In genomic region chr5:75151146-75151900, GRCm38 (mm10) we compare ENCODE assay signal across 8 mouse cellular contexts. TPM values are rescaled to one million over a fixed set of nuclear protein-coding genes. Genes with fewer than 3 reads are reported as not detected.
A peak's percentile ranks its signal among the peaks of the same experiment; 100 is the strongest.
DNase-seq lines count a peak whose midpoint lies in the region; ATAC-seq and TF ChIP-seq lines count a peak whose summit lies in the region.

No protein-coding gene starts in this region.

- H3K4me1 ChIP-seq in hindbrain, postnatal 0 days (ENCODE audit: insufficient read depth, low read length) = peaks cover 2% of the 10 kb centered on the region
- 0 out of 2 replicates have a peak, but pooled peaks cover 17% of the 10 kb centered on the region for H3K4me1 ChIP-seq in liver, embryonic 12.5 days
- peaks cover 61% of the 10 kb centered on the region for H3K4me1 ChIP-seq in neural tube, embryonic 15.5 days

- DNase-seq in spleen, postnatal 4 days (ENCODE audit: low spot score in 2 of 2) = peak; percentile 38 to 67
- no peak for DNase-seq in spleen, postnatal 14 days (ENCODE audit: low spot score in 2 of 2)
- peak; percentile 58 to 59 for DNase-seq in cerebellum, postnatal 4 days (ENCODE audit: low spot score in 2 of 2)
- peak; percentile 70 for DNase-seq in gastrocnemius, postnatal 25 days
- DNase-seq in hindbrain, postnatal 0 days (ENCODE audit: low spot score) = peak; percentile 78

- H3K4me2 ChIP-seq in hindbrain, postnatal 0 days (ENCODE audit: low read depth, low read length) = peak overlapping the region; percentile 37
- peak overlapping the region; percentile 29 for H3K4me2 ChIP-seq in liver, embryonic 12.5 days
- peak overlapping the region; percentile 32 for H3K4me2 ChIP-seq in neural tube, embryonic 15.5 days

- WGBS in hindbrain, postnatal 0 days = under 1% methylated on average over 35 of the region's 35 CpGs
- 1% methylated on average over 34 of the region's 35 CpGs for WGBS in liver, embryonic 12.5 days (ENCODE audit: insufficient replicate concordance)
- under 1% methylated on average over 35 of the region's 35 CpGs for WGBS in neural tube, embryonic 15.5 days

- peak overlapping the region; percentile 20; the same call in 1 of the 2 replicates for H3K27ac ChIP-seq in hindbrain, postnatal 0 days
- no peak overlapping the region for H3K27ac ChIP-seq in liver, embryonic 12.5 days
- peak overlapping the region; percentile 45; the same call in 1 of the 2 replicates for H3K27ac ChIP-seq in neural tube, embryonic 15.5 days (replicated peaks)

- no peaks in the 10 kb centered on the region for H3K36me3 ChIP-seq in hindbrain, postnatal 0 days (ENCODE audit: insufficient read depth, low read length)
- no peaks in the 10 kb centered on the region for H3K36me3 ChIP-seq in liver, embryonic 12.5 days
- H3K36me3 ChIP-seq in neural tube, embryonic 15.5 days = no peaks in the 10 kb centered on the region

- H3K27me3 ChIP-seq in hindbrain, postnatal 0 days (ENCODE audit: insufficient read depth, low read length) = peaks cover 58% of the 10 kb centered on the region
- H3K27me3 ChIP-seq in liver, embryonic 12.5 days (replicated peaks) = peaks cover 98% of the 10 kb centered on the region
- peaks cover 84% of the 10 kb centered on the region for H3K27me3 ChIP-seq in neural tube, embryonic 15.5 days (replicated peaks)

- H3K9ac ChIP-seq in hindbrain, postnatal 0 days (replicated peaks; ENCODE audit: low read length) = no peak overlapping the region
- no peak overlapping the region for H3K9ac ChIP-seq in liver, embryonic 12.5 days
- 0 out of 2 replicates have a peak overlapping the region, but pooled peaks have one; percentile 10 for H3K9ac ChIP-seq in neural tube, embryonic 15.5 days (replicated peaks)

- ATAC-seq in hindbrain, postnatal 0 days = peak; percentile 19; the same call in 1 of the 2 replicates
- ATAC-seq in liver, embryonic 12.5 days = no peak
- no peak for ATAC-seq in neural tube, embryonic 15.5 days (ENCODE audit: low FRiP score)
- no peak for ATAC-seq in megakaryocyte-erythroid progenitor cell, adult 5-6 weeks (replicated peaks; ENCODE audit: low FRiP score, low TSS enrichment, poor library complexity, severe bottlenecking)

- peak overlapping the region; percentile 18 for H3K4me3 ChIP-seq in hindbrain, postnatal 0 days (ENCODE audit: low read length)
- peak overlapping the region; percentile 32 for H3K4me3 ChIP-seq in liver, embryonic 12.5 days
- peak overlapping the region; percentile 24 for H3K4me3 ChIP-seq in neural tube, embryonic 15.5 days (replicated peaks)

- peak; percentile 73 for TF ChIP-seq CTCF in hindbrain, postnatal 0 days (IDR thresholded peaks at IDR 0.05; ENCODE audit: low read depth)

- no peaks in the 10 kb centered on the region for H3K9me3 ChIP-seq in hindbrain, postnatal 0 days (ENCODE audit: low read length)
- H3K9me3 ChIP-seq in liver, embryonic 12.5 days (replicated peaks) = no peaks in the 10 kb centered on the region
- H3K9me3 ChIP-seq in neural tube, embryonic 15.5 days (replicated peaks) = no peaks in the 10 kb centered on the region

RNA-seq across cellular contexts. Expression of gene Pdgfra, which starts 0.8 kb away (rescaled TPM):
- 10 to 100 TPM; 16.1 to 18.0 TPM for total RNA-seq in gastrocnemius, postnatal 25 days (2021)
- total RNA-seq in hindbrain, postnatal 0 days (2014; rRNA removed) = 60.2 and 63.0 TPM in 2 replicates
- 21.9 and 25.7 TPM in 2 replicates for polyA plus RNA-seq in hindbrain, postnatal 0 days (2015; fragmentation: Nextera tagmentation; extraction: Ambion mirVana)
- 7.9 and 10.4 TPM in 2 replicates for polyA plus RNA-seq in liver, embryonic 12.5 days (2016; fragmentation: Nextera tagmentation; extraction: Ambion mirVana)
- polyA plus RNA-seq in neural tube, embryonic 15.5 days (2015; fragmentation: Nextera tagmentation; extraction: Ambion mirVana) = 16.0 and 18.9 TPM in 2 replicates
- total RNA-seq in megakaryocyte-erythroid progenitor cell, adult 5-6 weeks (2014; fragmentation: Nextera tagmentation) = not detected in 2 replicates
- total RNA-seq in megakaryocyte-erythroid progenitor cell, adult 5-6 weeks (2017) = not detected in 2 replicates

Comparison
In these comparisons a context has a peak if more than half of its experiments do, and no peak if none do; other contexts are left out.
1. DNase-seq: peak in spleen, postnatal 4 days (2 of 2), cerebellum, postnatal 4 days (2 of 2), gastrocnemius, postnatal 25 days (single experiment) and hindbrain, postnatal 0 days (single experiment); none in spleen, postnatal 14 days (0 of 2).
2. RNA of gene Pdgfra, which starts 0.8 kb away (total RNA-seq): 60.2 to 63.0 TPM in hindbrain, postnatal 0 days and 16.1 to 18.0 TPM in gastrocnemius, postnatal 25 days; not detected in megakaryocyte-erythroid progenitor cell, adult 5-6 weeks; every median in the first group is over 10 times any median in the second.
3. Peak in every context shown above with its lines, with median percentiles within 50 percentile points of each other: H3K4me2 ChIP-seq and H3K4me3 ChIP-seq.